Mouse (Mus musculus) macrophage (primary cell): ENCODE measurements around the gene Ankfn1. TPM values are rescaled to one million over a fixed set of nuclear protein-coding genes. Genes with fewer than 3 reads are reported as not detected.

Experiments used
- H3K27ac ChIP-seq: fragments of 350-480 bp; formaldehyde crosslinking; 2 replicates; pipeline ENCODE4 v1.9.0; 2021
- H3K36me3 ChIP-seq: fragments of 350-480 bp; formaldehyde crosslinking; 2 replicates; pipeline ENCODE4 v1.9.0; 2021; ENCODE audit errors: inconsistent target
- H3K4me3 ChIP-seq: fragments of 350-480 bp; formaldehyde crosslinking; 2 replicates; pipeline ENCODE4 v1.9.0; 2021; ENCODE audit errors: inconsistent target
- H3K79me2 ChIP-seq: fragments of 350-480 bp; formaldehyde crosslinking; 2 replicates; pipeline ENCODE4 v1.9.0; 2021; ENCODE audit errors: inconsistent target
- WGBS: methylation state at CpG from one replicate; pipeline ENCODE4 v1.1.7; 2026; ENCODE audit warnings: inconsistent platforms; ENCODE audit not compliant: missing documents; 5-methylcytosine and 5-hydroxymethylcytosine counted together
- polyA plus RNA-seq: library from polyadenylated mRNA; stranded (reverse); fragments of 250-400 nt; gene quantifications from 3 replicates; pipeline ENCODE4 v1.2.4, GENCODE M21; 2018; ENCODE audit warnings: inconsistent platforms

Ankfn1 gene
- polyA plus RNA-seq, 1 experiment from 2014 or later: not detected

DNA sequence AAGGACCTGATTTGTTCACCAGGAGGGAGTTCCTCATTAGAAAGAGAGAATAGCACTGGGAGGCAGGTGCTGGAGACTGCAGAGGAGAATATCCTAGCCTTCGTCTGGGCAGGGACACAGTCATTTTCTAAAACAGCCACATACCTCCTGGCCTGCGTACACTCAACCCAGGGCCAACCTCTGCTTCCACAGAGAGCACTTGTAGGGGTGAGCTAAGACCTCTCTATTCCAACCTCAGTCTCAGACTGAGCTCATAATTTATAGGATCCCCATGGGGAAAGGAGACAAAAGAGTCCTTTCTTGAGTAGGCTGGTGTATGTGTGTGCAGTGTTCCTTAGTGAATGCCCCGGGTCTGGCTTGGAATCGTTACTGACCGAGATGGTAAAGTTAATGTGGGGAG lies 418.9 kb downstream of the Ankfn1 start:
- WGBS: 90% methylated on average over 4 of the region's 5 CpGs
- H3K4me3 ChIP-seq: no peak overlapping the region
- no peak overlapping the region for H3K27ac ChIP-seq
- H3K36me3 ChIP-seq: no peaks in the 10 kb centered on the region
- no peaks in the 10 kb centered on the region for H3K79me2 ChIP-seq

- WGBS: 68% methylated on average over 2 of the region's 2 CpGs
- H3K36me3 ChIP-seq: no peaks in the 10 kb centered on the region
- no peaks in the 10 kb centered on the region for H3K79me2 ChIP-seq
- no peak overlapping the region for H3K27ac ChIP-seq
- H3K4me3 ChIP-seq: no peak overlapping the region
Observed at GRCm38 (mm10) chr11:89356479-89356878, 421.0 kb downstream of the Ankfn1 start.

DNA sequence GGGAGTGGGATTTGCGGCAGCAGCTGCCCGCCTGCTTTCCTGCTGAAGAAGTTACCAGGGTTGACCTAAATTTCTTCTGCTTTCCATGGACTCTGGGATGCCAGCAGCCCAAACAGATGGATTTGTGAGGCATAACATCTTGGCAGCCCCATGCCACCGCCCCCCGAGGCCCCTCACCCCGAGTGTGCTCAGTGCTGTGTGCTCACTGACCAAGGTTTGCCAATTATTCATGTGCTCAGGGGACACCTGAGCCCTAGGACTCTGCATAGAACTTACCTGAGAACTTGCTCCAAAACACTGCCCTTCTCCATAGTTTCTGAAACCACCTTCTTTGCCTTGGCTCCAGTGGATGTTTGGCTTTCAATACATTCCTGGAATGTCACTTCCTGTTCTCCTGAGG lies 421.4 kb downstream of the Ankfn1 start:
- WGBS: 73% methylated on average over 5 of the region's 5 CpGs
- H3K79me2 ChIP-seq: no peaks in the 10 kb centered on the region
- H3K36me3 ChIP-seq: no peaks in the 10 kb centered on the region
- H3K4me3 ChIP-seq: no peak overlapping the region
- H3K27ac ChIP-seq: no peak overlapping the region

- Histone ChIP-seq H3K27ac (no peak overlapping the region), H3K36me3 (no peaks in the 10 kb centered on the region), H3K4me3 (no peak overlapping the region), H3K79me2 (no peaks in the 10 kb centered on the region)
- WGBS: 67% methylated on average over 12 of the region's 12 CpGs
Observed at GRCm38 (mm10) chr11:89340238-89340637, 437.2 kb downstream of the Ankfn1 start.

Other genes with a start within 250 kb of the Ankfn1 start
- 20.6 to 43.1 TPM (median 33.6 TPM) in 3 replicates for gene Pctp, start 225.2 kb upstream of the Ankfn1 start, polyA plus RNA-seq